16 mouse cellular contexts compared by ENCODE assay signal in the genomic region with DNA sequence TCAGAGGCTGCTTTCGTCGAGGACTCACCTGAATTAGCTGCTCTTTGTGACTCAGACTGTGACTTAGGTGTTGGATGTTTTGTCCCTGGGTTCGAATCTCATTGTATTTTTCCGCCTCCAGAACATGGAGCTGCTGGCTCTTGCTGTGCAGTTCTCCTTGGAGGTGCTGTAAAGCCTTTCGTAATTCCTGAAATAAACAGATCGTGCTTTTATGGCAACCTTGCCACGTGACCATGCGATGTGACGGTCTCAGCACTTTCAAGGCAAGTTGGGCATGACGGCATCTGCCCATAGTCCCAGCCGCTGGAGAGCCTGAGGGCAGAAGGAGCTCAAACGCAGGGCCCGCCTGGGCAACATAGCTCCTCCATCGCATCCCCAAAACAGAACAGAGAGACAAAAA.
A peak's percentile ranks its signal among the peaks of the same experiment; 100 is the strongest.
DNase-seq lines count a peak whose midpoint lies in the region; ATAC-seq and TF ChIP-seq lines count a peak whose summit lies in the region.
"Had no signal": no experiment of that assay in that cellular context is flagged by ENCODE, and none has a peak within 500 bp of the region (broad histone marks: within the 10 kb centered on the region; RNA-seq: fewer than 3 reads in every experiment).

No protein-coding gene starts in this region.

- WGBS in kidney, adult 2 months: 60% methylated on average over 14 of the region's 14 CpGs
- WGBS in kidney, embryonic 15.5 days: 88% methylated on average over 14 of the region's 14 CpGs

- no peak for TF ChIP-seq POLR2A in kidney, adult 2 months (IDR thresholded peaks at IDR 0.05; ENCODE audit: low read depth, low read length)

- TF ChIP-seq CTCF in kidney, adult 2 months (conservative IDR thresholded peaks at IDR 0.05; ENCODE audit: insufficient read depth, insufficient read length, low read depth, low read length): no peak

- H3K36me3 ChIP-seq in kidney, adult 2 months (ENCODE audit: control insufficient read depth, insufficient read depth, low read length): peaks cover 24% of the 10 kb centered on the region
- peaks cover 71% of the 10 kb centered on the region for H3K36me3 ChIP-seq in kidney, embryonic 15.5 days

- H3K27me3 ChIP-seq in kidney, adult 2 months (replicated peaks; ENCODE audit: control insufficient read depth, insufficient read depth, low read length): no peaks in the 10 kb centered on the region
- H3K27me3 ChIP-seq in kidney, embryonic 15.5 days: no peaks in the 10 kb centered on the region
- H3K27me3 ChIP-seq: embryonic facial prominence, embryonic 12.5 days; forebrain, embryonic 15.5 days; heart, embryonic 13.5 days had no signal

- no peaks in the 10 kb centered on the region for H3K9me3 ChIP-seq in kidney, embryonic 15.5 days (replicated peaks)
- H3K9me3 ChIP-seq: embryonic facial prominence, embryonic 12.5 days; forebrain, embryonic 15.5 days; heart, embryonic 13.5 days had no signal

- no peak overlapping the region for H3K4me2 ChIP-seq in kidney, embryonic 15.5 days
- H3K4me2 ChIP-seq: embryonic facial prominence, embryonic 12.5 days; forebrain, embryonic 15.5 days; heart, embryonic 13.5 days; hindbrain, embryonic 14.5 days had no signal

- intact Hi-C loops in heart, postnatal 10 days (cut with DNase I): no loop called here

- H3K27ac ChIP-seq in kidney, adult 2 months (ENCODE audit: insufficient read depth, low read depth, low read length): peak overlapping the region; percentile 51
- H3K27ac ChIP-seq in kidney, embryonic 15.5 days: no peak overlapping the region
- H3K27ac ChIP-seq: embryonic facial prominence, embryonic 12.5 days; forebrain, embryonic 15.5 days; heart, embryonic 13.5 days; hindbrain, embryonic 14.5 days had no signal

- no peak overlapping the region for H3K4me3 ChIP-seq in kidney, adult 2 months (ENCODE audit: insufficient read depth, low read depth, low read length)
- H3K4me3 ChIP-seq in kidney, embryonic 15.5 days (replicated peaks): no peak overlapping the region
- H3K4me3 ChIP-seq: embryonic facial prominence, embryonic 12.5 days; forebrain, embryonic 15.5 days; heart, embryonic 13.5 days had no signal

- H3K4me1 ChIP-seq in kidney, adult 2 months (ENCODE audit: control insufficient read depth, insufficient read depth, low read length): peaks cover 14% of the 10 kb centered on the region; the same call in 1 of the 2 replicates
- H3K4me1 ChIP-seq in kidney, embryonic 15.5 days: peaks cover 10% of the 10 kb centered on the region; the same call in 1 of the 2 replicates
- H3K4me1 ChIP-seq: embryonic facial prominence, embryonic 12.5 days; forebrain, embryonic 15.5 days; heart, embryonic 13.5 days had no signal

- peak; percentile 82 for DNase-seq in heart, adult 11 months
- no peak for DNase-seq in heart, postnatal 10 days
- DNase-seq in kidney, adult 2 months: peak; percentile 84
- peak; percentile 19 for DNase-seq in kidney, postnatal 10 days
- DNase-seq in thymus, postnatal 4 days: no peak
- DNase-seq in spleen, adult 18-20 months: no peak
- DNase-seq: adrenal gland, postnatal 10 days; cerebellum, adult 11 months; cerebellum, adult 8-10 months; cerebellum, postnatal 14 days; gastrocnemius, postnatal 14 days had no signal

- no peak for ATAC-seq in kidney, embryonic 15.5 days (replicated peaks; ENCODE audit: low FRiP score)
- ATAC-seq: forebrain, embryonic 15.5 days had no signal

- H3K9ac ChIP-seq in kidney, embryonic 15.5 days: no peak overlapping the region
- H3K9ac ChIP-seq: embryonic facial prominence, embryonic 12.5 days; forebrain, embryonic 15.5 days; heart, embryonic 13.5 days; hindbrain, embryonic 14.5 days had no signal

Comparison
In these comparisons a context has a peak if more than half of its experiments do, and no peak if none do; other contexts are left out.
1. DNase-seq: peak in heart, adult 11 months (single experiment), kidney, adult 2 months (single experiment) and kidney, postnatal 10 days (single experiment); none in heart, postnatal 10 days (0 of 2), thymus, postnatal 4 days (single experiment) and spleen, adult 18-20 months (0 of 2).